Comparison of ENCODE assay signal across 15 mouse cellular contexts in the genomic region with DNA sequence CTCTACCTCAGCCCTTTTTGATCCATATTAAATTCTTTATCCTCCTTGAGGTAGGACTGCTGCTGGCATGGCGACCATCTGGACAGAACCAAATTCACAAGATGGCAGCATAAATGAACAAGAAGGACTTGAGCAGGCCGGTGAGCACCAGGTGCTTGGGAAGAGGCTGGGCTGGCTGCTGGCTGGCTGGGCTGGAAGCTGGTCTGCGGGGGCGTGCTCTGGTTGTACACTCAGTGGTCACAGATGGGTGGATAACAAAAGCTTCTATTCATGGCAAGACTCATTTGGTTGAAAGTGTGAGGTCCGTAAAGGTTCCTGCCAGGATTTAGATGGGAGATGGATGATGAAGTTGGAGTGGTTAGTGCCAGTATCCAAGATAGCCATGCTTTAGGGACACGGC. TPM values are rescaled to one million over a fixed set of nuclear protein-coding genes. Genes with fewer than 3 reads are reported as not detected.
"Had no signal": no experiment of that assay in that cellular context is flagged by ENCODE, and none has a peak within 500 bp of the region (broad histone marks: within the 10 kb centered on the region; RNA-seq: fewer than 3 reads in every experiment).

No protein-coding gene starts in this region.

- H3K4me1 ChIP-seq: intestine, embryonic 15.5 days; liver, embryonic 15.5 days had no signal

- H3K27ac ChIP-seq: intestine, embryonic 15.5 days; kidney, embryonic 15.5 days; left cerebral cortex, adult 2 months; liver, embryonic 15.5 days; midbrain, embryonic 13.5 days; neural tube, embryonic 12.5 days; stomach, postnatal 0 days had no signal

- DNase-seq: kidney, adult 18-20 months; kidney, postnatal 36 days; lung, adult 2 months; lung, postnatal 36 days had no signal

- H3K36me3 ChIP-seq: intestine, embryonic 15.5 days; kidney, embryonic 15.5 days; liver, embryonic 15.5 days; midbrain, embryonic 13.5 days; neural tube, embryonic 12.5 days had no signal

- H3K4me2 ChIP-seq: intestine, embryonic 15.5 days; kidney, embryonic 15.5 days; liver, embryonic 11.5 days; liver, embryonic 15.5 days; midbrain, embryonic 13.5 days; neural tube, embryonic 12.5 days had no signal

- H3K9me3 ChIP-seq: intestine, embryonic 15.5 days; kidney, embryonic 15.5 days; liver, embryonic 15.5 days; midbrain, embryonic 13.5 days; neural tube, embryonic 12.5 days had no signal

- H3K4me3 ChIP-seq: intestine, embryonic 15.5 days; kidney, embryonic 15.5 days; left cerebral cortex, adult 2 months; liver, embryonic 15.5 days; midbrain, embryonic 13.5 days; neural tube, embryonic 12.5 days had no signal

- H3K27me3 ChIP-seq: intestine, embryonic 15.5 days; midbrain, embryonic 13.5 days; neural tube, embryonic 12.5 days had no signal

- ATAC-seq: intestine, embryonic 15.5 days; lung, postnatal 0 days; midbrain, embryonic 13.5 days had no signal

- H3K9ac ChIP-seq: intestine, embryonic 15.5 days; kidney, embryonic 15.5 days; liver, embryonic 15.5 days; midbrain, embryonic 13.5 days; neural tube, embryonic 12.5 days had no signal

RNA-seq across cellular contexts. Expression of gene Tecta, which starts 1.8 kb away (rescaled TPM):
- total RNA-seq: megakaryocyte progenitor cell, adult 5-6 weeks; neutrophil, adult 5-6 weeks had no signal
